Mouse (Mus musculus): Measurements from ENCODE around the gene Dcbld2. TPM values are rescaled to one million over a fixed set of nuclear protein-coding genes. Genes with fewer than 3 reads are reported as not detected.

Gene Dcbld2
- total and polyA plus RNA-seq, 2 experiments from 2014 or later, result 3.7 to 37.1 TPM

GRCm38 (mm10) chr16:58394156-58394555, 14.1 kb upstream of the Dcbld2 start:
- DNase-seq (ENCODE audit: low spot score) (no peak), ATAC-seq (no peak)
- H3K27me3 ChIP-seq (ENCODE audit: insufficient read depth, low read length), result no peaks in the 10 kb centered on the region
- WGBS, result 85% methylated on average over 5 of the region's 5 CpGs
- no peak overlapping the region for H3K9ac ChIP-seq (replicated peaks; ENCODE audit: low read length)
- no peak for TF ChIP-seq CTCF (IDR thresholded peaks at IDR 0.05; ENCODE audit: low read depth)
- no peaks in the 10 kb centered on the region for H3K36me3 ChIP-seq (ENCODE audit: insufficient read depth, low read length)
- H3K4me3 ChIP-seq (ENCODE audit: low read length), result no peak overlapping the region
- no peak overlapping the region for H3K4me2 ChIP-seq (ENCODE audit: low read depth, low read length)
- H3K9me3 ChIP-seq (ENCODE audit: low read length), result no peaks in the 10 kb centered on the region
- no peak overlapping the region for H3K27ac ChIP-seq
- no peaks in the 10 kb centered on the region for H3K4me1 ChIP-seq (ENCODE audit: insufficient read depth, low read length)

GRCm38 (mm10) chr16:58398604-58399003, 9.6 kb upstream of the Dcbld2 start:
- DNase-seq (ENCODE audit: low spot score), result no peak

GRCm38 (mm10) chr16:58401079-58401478, 7.2 kb upstream of the Dcbld2 start:
- TF ChIP-seq CTCF (IDR thresholded peaks at IDR 0.05; ENCODE audit: low read depth), result no peak
- WGBS, result 53% methylated on average over 2 of the region's 2 CpGs
- Histone ChIP-seq H3K27ac (no peak overlapping the region), H3K4me1 (ENCODE audit: insufficient read depth, low read length) (no peaks in the 10 kb centered on the region), H3K36me3 (ENCODE audit: insufficient read depth, low read length) (no peaks in the 10 kb centered on the region), H3K9ac (replicated peaks; ENCODE audit: low read length) (no peak overlapping the region), H3K4me2 (ENCODE audit: low read depth, low read length) (no peak overlapping the region), H3K27me3 (ENCODE audit: insufficient read depth, low read length) (no peaks in the 10 kb centered on the region), H3K9me3 (ENCODE audit: low read length) (no peaks in the 10 kb centered on the region), H3K4me3 (ENCODE audit: low read length) (no peak overlapping the region)
- DNase-seq (ENCODE audit: low spot score) (no peak), ATAC-seq (no peak)

More at GRCm38 (mm10) chr16:58398604-58399003, 9.6 kb upstream of the Dcbld2 start:
- Histone ChIP-seq H3K4me2 (ENCODE audit: low read depth, low read length) (no peak overlapping the region), H3K27me3 (ENCODE audit: insufficient read depth, low read length) (no peaks in the 10 kb centered on the region), H3K36me3 (ENCODE audit: insufficient read depth, low read length) (no peaks in the 10 kb centered on the region), H3K27ac (no peak overlapping the region), H3K9me3 (ENCODE audit: low read length) (no peaks in the 10 kb centered on the region), H3K4me1 (ENCODE audit: insufficient read depth, low read length) (no peaks in the 10 kb centered on the region), H3K9ac (replicated peaks; ENCODE audit: low read length) (no peak overlapping the region), H3K4me3 (ENCODE audit: low read length) (no peak overlapping the region)
- ATAC-seq, result no peak
- TF ChIP-seq CTCF (IDR thresholded peaks at IDR 0.05; ENCODE audit: low read depth), result no peak
- 80% methylated on average over 3 of the region's 3 CpGs for WGBS

- no peak for ATAC-seq
- Histone ChIP-seq H3K9ac (replicated peaks; ENCODE audit: low read length) (no peak overlapping the region), H3K4me1 (ENCODE audit: insufficient read depth, low read length) (0 out of 2 replicates have a peak, but pooled peaks cover 2% of the 10 kb centered on the region), H3K9me3 (ENCODE audit: low read length) (no peaks in the 10 kb centered on the region), H3K27me3 (ENCODE audit: insufficient read depth, low read length) (no peaks in the 10 kb centered on the region), H3K36me3 (ENCODE audit: insufficient read depth, low read length) (no peaks in the 10 kb centered on the region), H3K4me2 (ENCODE audit: low read depth, low read length) (no peak overlapping the region), H3K27ac (no peak overlapping the region), H3K4me3 (ENCODE audit: low read length) (no peak overlapping the region)
- 46% methylated on average over 7 of the region's 7 CpGs for WGBS
- TF ChIP-seq CTCF (IDR thresholded peaks at IDR 0.05; ENCODE audit: low read depth), result no peak
- no peak for DNase-seq (ENCODE audit: low spot score)
These were observed 3.6 kb upstream of the Dcbld2 start for GRCm38 (mm10) chr16:58404665-58405064.

- Histone ChIP-seq H3K9me3 (ENCODE audit: low read length) (no peaks in the 10 kb centered on the region), H3K27me3 (ENCODE audit: insufficient read depth, low read length) (no peaks in the 10 kb centered on the region), H3K4me1 (ENCODE audit: insufficient read depth, low read length) (0 out of 2 replicates have a peak, but pooled peaks cover 5% of the 10 kb centered on the region), H3K4me3 (ENCODE audit: low read length) (no peak overlapping the region), H3K9ac (replicated peaks; ENCODE audit: low read length) (no peak overlapping the region), H3K4me2 (ENCODE audit: low read depth, low read length) (no peak overlapping the region), H3K27ac (no peak overlapping the region), H3K36me3 (ENCODE audit: insufficient read depth, low read length) (no peaks in the 10 kb centered on the region)
- TF ChIP-seq CTCF (IDR thresholded peaks at IDR 0.05; ENCODE audit: low read depth), result no peak
- ATAC-seq, result no peak
- DNase-seq (ENCODE audit: low spot score), result no peak
- 87% methylated on average over 4 of the region's 4 CpGs for WGBS
These were observed 3.0 kb upstream of the Dcbld2 start for GRCm38 (mm10) chr16:58405271-58405670.

- Histone ChIP-seq H3K9me3 (ENCODE audit: low read length) (no peaks in the 10 kb centered on the region), H3K4me2 (ENCODE audit: low read depth, low read length) (peak overlapping the region; percentile 69), H3K27ac (peak overlapping the region; percentile 91), H3K4me3 (ENCODE audit: low read length) (peak overlapping the region; percentile 82), H3K9ac (replicated peaks; ENCODE audit: low read length) (peak overlapping the region; percentile 86), H3K27me3 (ENCODE audit: insufficient read depth, low read length) (no peaks in the 10 kb centered on the region), H3K36me3 (ENCODE audit: insufficient read depth, low read length) (no peaks in the 10 kb centered on the region), H3K4me1 (ENCODE audit: insufficient read depth, low read length) (0 out of 2 replicates have a peak, but pooled peaks cover 9% of the 10 kb centered on the region)
- DNase-seq (ENCODE audit: low spot score) (no peak), ATAC-seq (peak; percentile 76)
- WGBS, result under 1% methylated on average over 61 of the region's 89 CpGs
- no peak for TF ChIP-seq CTCF (IDR thresholded peaks at IDR 0.05; ENCODE audit: low read depth)
These were observed 441 bp downstream of the Dcbld2 start for GRCm38 (mm10) chr16:58408487-58409281.

GRCm38 (mm10) chr16:58409825-58410224, 1.6 kb downstream of the Dcbld2 start:
- H3K36me3 ChIP-seq (ENCODE audit: insufficient read depth, low read length), result no peaks in the 10 kb centered on the region
- no peak overlapping the region for H3K27ac ChIP-seq
- peak overlapping the region; percentile 86; the same call in 1 of the 2 replicates for H3K9ac ChIP-seq (replicated peaks; ENCODE audit: low read length)
- no peak for TF ChIP-seq CTCF (IDR thresholded peaks at IDR 0.05; ENCODE audit: low read depth)
- DNase-seq (ENCODE audit: low spot score) (no peak), ATAC-seq (no peak)
- H3K4me2 ChIP-seq (ENCODE audit: low read depth, low read length), result peak overlapping the region; percentile 69
- H3K27me3 ChIP-seq (ENCODE audit: insufficient read depth, low read length), result no peaks in the 10 kb centered on the region
- H3K9me3 ChIP-seq (ENCODE audit: low read length), result no peaks in the 10 kb centered on the region
- WGBS, result 38% methylated on average over 7 of the region's 7 CpGs
- 0 out of 2 replicates have a peak, but pooled peaks cover 9% of the 10 kb centered on the region for H3K4me1 ChIP-seq (ENCODE audit: insufficient read depth, low read length)
- H3K4me3 ChIP-seq (ENCODE audit: low read length), result peak overlapping the region; percentile 82
